Comparison of ENCODE assay signal across 10 mouse cellular contexts in the genomic region with DNA sequence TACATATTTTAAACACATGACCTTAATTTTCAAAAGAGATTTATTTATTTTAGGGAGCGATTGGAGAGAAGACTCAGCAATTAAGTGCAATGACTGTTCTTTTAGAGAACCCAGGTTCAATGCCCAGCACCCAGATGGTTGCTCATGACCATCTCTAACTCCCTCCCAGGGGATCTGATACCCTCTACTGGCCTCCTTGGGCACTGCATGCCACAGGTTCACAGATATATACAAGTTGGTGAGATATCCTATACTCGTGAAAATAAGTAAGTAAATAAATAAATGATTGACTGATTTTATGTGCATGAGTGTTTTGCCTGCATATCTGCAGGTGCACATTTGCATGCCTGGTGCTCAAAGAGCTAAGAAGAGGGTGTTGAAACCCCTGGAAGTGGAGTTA. TPM values are rescaled to one million over a fixed set of nuclear protein-coding genes. Genes with fewer than 3 reads are reported as not detected.
A peak's percentile ranks its signal among the peaks of the same experiment; 100 is the strongest.
DNase-seq lines count a peak whose midpoint lies in the region; ATAC-seq and TF ChIP-seq lines count a peak whose summit lies in the region.
"Had no signal": no experiment of that assay in that cellular context is flagged by ENCODE, and none has a peak within 500 bp of the region (broad histone marks: within the 10 kb centered on the region; RNA-seq: fewer than 3 reads in every experiment).

No protein-coding gene starts in this region.

- 50% methylated on average over 2 of the region's 2 CpGs for WGBS in limb, embryonic 10.5 days

- H3K27ac ChIP-seq in layer of hippocampus, adult 2 months, result no peak overlapping the region
- H3K27ac ChIP-seq in limb, embryonic 10.5 days, result no peak overlapping the region
- H3K27ac ChIP-seq: hindbrain, embryonic 15.5 days had no signal

- ATAC-seq in erythroid progenitor cell, adult 5-6 weeks (replicated peaks; ENCODE audit: low FRiP score, poor library complexity, severe bottlenecking), result no peak

- TF ChIP-seq CTCF in layer of hippocampus, adult 2 months (conservative IDR thresholded peaks at IDR 0.05), result peak; percentile 58
- peak; percentile 87 for TF ChIP-seq CTCF in E14TG2a.4 (conservative IDR thresholded peaks at IDR 0.05; ENCODE audit: low read length)

- peak; percentile 7 for DNase-seq in adrenal gland, postnatal 14 days
- DNase-seq in adrenal gland, postnatal 10 days, result no peak
- no peak for DNase-seq in layer of hippocampus, adult 2 months (ENCODE audit: low spot score in 2 of 2)
- no peak for DNase-seq in layer of hippocampus, postnatal 10 days (ENCODE audit: low spot score in 2 of 2)
- peak; percentile 30 for DNase-seq in limb, embryonic 10.5 days (ENCODE audit: low spot score)
- no peak for DNase-seq in frontal cortex, postnatal 36 days (ENCODE audit: low spot score in 2 of 2)
- DNase-seq: embryo, embryonic 11 days had no signal

- H3K9me3 ChIP-seq in E14TG2a.4 (ENCODE audit: low read length), result no peaks in the 10 kb centered on the region
- no peaks in the 10 kb centered on the region for H3K9me3 ChIP-seq in limb, embryonic 10.5 days (replicated peaks)
- H3K9me3 ChIP-seq: hindbrain, embryonic 15.5 days had no signal

- H3K36me3 ChIP-seq in E14TG2a.4 (ENCODE audit: insufficient read depth, low read length), result no peaks in the 10 kb centered on the region
- peaks cover 87% of the 10 kb centered on the region for H3K36me3 ChIP-seq in limb, embryonic 10.5 days
- H3K36me3 ChIP-seq: hindbrain, embryonic 15.5 days had no signal

- H3K27me3 ChIP-seq in E14TG2a.4 (ENCODE audit: insufficient read depth, low read length), result no peaks in the 10 kb centered on the region
- H3K27me3 ChIP-seq in limb, embryonic 10.5 days (ENCODE audit: low read depth, poor library complexity, severe bottlenecking), result no peaks in the 10 kb centered on the region
- H3K27me3 ChIP-seq: hindbrain, embryonic 15.5 days had no signal

- no peak overlapping the region for H3K4me3 ChIP-seq in layer of hippocampus, adult 2 months
- H3K4me3 ChIP-seq in E14TG2a.4 (replicated peaks; ENCODE audit: low read length), result no peak overlapping the region
- H3K4me3 ChIP-seq in limb, embryonic 10.5 days, result no peak overlapping the region
- H3K4me3 ChIP-seq: hindbrain, embryonic 15.5 days had no signal

- no peaks in the 10 kb centered on the region for H3K4me1 ChIP-seq in E14TG2a.4 (replicated peaks; ENCODE audit: low read depth, low read length)
- H3K4me1 ChIP-seq in limb, embryonic 10.5 days, result peaks cover 15% of the 10 kb centered on the region; the same call in 1 of the 2 replicates

RNA-seq across cellular contexts. Expression of a gene that starts 48.1 kb away (rescaled TPM):
- total RNA-seq in adrenal gland, postnatal 14 days (2021), result 0.19 and 0.44 TPM in 2 replicates
- 10 to 100 TPM in 1 of 2 experiments, 1 to 10 TPM in 1; 1.8 to 10.8 TPM for total RNA-seq in adrenal gland, postnatal 10 days (2021)
- total RNA-seq in layer of hippocampus, adult 2 months (2021), result under 1 TPM; 0.44 to 0.81 TPM
- total RNA-seq in layer of hippocampus, postnatal 10 days (2021), result under 1 TPM; 0.80 to 0.91 TPM
- 25.8 and 41.2 TPM in 2 replicates for polyA plus RNA-seq in limb, embryonic 10.5 days (2016; fragmentation: Nextera tagmentation; extraction: Ambion mirVana)
- not detected in 2 replicates for total RNA-seq in erythroid progenitor cell, adult 5-6 weeks (2015; ENCODE audit: low replicate concordance)
- 0.13 TPM in 1 of 2 replicates, not detected in the other for total RNA-seq in erythroid progenitor cell, adult 5-6 weeks (2017; ENCODE audit: low replicate concordance)

Comparison
In these comparisons a context has a peak if more than half of its experiments do, and no peak if none do; other contexts are left out.
1. DNase-seq: peak in adrenal gland, postnatal 14 days (single experiment) and limb, embryonic 10.5 days (single experiment); none in adrenal gland, postnatal 10 days (single experiment), layer of hippocampus, adult 2 months (0 of 2), layer of hippocampus, postnatal 10 days (0 of 2) and frontal cortex, postnatal 36 days (0 of 2).